Comparison of ENCODE assay signal across 18 mouse cellular contexts in the genomic region with DNA sequence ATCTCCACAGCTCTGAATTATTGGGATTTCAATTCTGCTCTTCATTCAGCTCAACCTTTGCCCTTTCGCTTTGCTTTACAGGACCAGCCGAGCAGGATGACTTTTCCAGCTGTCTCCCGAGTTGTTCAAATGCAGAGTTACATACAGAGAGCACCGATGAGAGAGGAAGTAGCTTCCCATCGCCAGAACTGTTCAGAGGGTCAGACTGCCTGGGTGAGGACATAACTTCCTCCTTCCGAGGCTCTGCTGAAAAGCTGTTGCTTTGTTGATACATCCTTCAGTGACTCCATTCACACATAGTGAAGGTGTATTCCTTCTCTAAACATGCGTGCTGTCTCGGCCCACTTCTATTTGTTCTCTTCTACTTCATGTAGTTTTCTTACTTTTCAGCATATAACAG. TPM values are rescaled to one million over a fixed set of nuclear protein-coding genes. Genes with fewer than 3 reads are reported as not detected.
"Had no signal": no experiment of that assay in that cellular context is flagged by ENCODE, and none has a peak within 500 bp of the region (broad histone marks: within the 10 kb centered on the region; RNA-seq: fewer than 3 reads in every experiment).

No protein-coding gene starts in this region.

- H3K36me3 ChIP-seq: limb, embryonic 12.5 days; liver, embryonic 13.5 days; lung, embryonic 15.5 days; midbrain, embryonic 15.5 days; stomach, embryonic 15.5 days had no signal

- H3K9me3 ChIP-seq: limb, embryonic 12.5 days; liver, embryonic 13.5 days; lung, embryonic 15.5 days; midbrain, embryonic 15.5 days; stomach, embryonic 15.5 days had no signal

- DNase-seq: kidney, adult 11 months; kidney, adult 9 months; kidney, postnatal 36 days; liver; liver, embryonic 13.5 days; liver, postnatal 0 days; lung, postnatal 14 days had no signal

- H3K9ac ChIP-seq: limb, embryonic 12.5 days; liver, embryonic 13.5 days; liver, postnatal 0 days; lung, embryonic 15.5 days; midbrain, embryonic 15.5 days; stomach, embryonic 15.5 days had no signal

- H3K4me3 ChIP-seq: limb, embryonic 12.5 days; liver, embryonic 13.5 days; lung, embryonic 15.5 days; midbrain, embryonic 15.5 days; stomach, embryonic 15.5 days had no signal

- H3K27ac ChIP-seq: kidney, postnatal 0 days; limb, embryonic 12.5 days; liver, embryonic 13.5 days; lung, embryonic 15.5 days; macrophage; midbrain, embryonic 15.5 days; stomach, embryonic 15.5 days had no signal

- H3K4me2 ChIP-seq: limb, embryonic 12.5 days; liver, embryonic 13.5 days; lung, embryonic 15.5 days; midbrain, embryonic 11.5 days; midbrain, embryonic 15.5 days; stomach, embryonic 15.5 days had no signal

- H3K27me3 ChIP-seq: limb, embryonic 12.5 days; liver, embryonic 13.5 days; lung, embryonic 15.5 days; midbrain, embryonic 15.5 days; stomach, embryonic 15.5 days had no signal

- H3K4me1 ChIP-seq: limb, embryonic 12.5 days; liver, embryonic 13.5 days; lung, embryonic 15.5 days; midbrain, embryonic 15.5 days; stomach, embryonic 15.5 days had no signal

- ATAC-seq: liver, postnatal 0 days; midbrain, embryonic 15.5 days had no signal

RNA-seq across cellular contexts. Expression of a gene that starts 19.9 kb away (rescaled TPM):
- total RNA-seq: layer of hippocampus, adult 18-20 months; layer of hippocampus, postnatal 10 days; left cerebral cortex, postnatal 36 days had no signal
- polyA plus RNA-seq: kidney, postnatal 0 days; limb, embryonic 12.5 days; liver, embryonic 13.5 days; liver, postnatal 0 days; lung, embryonic 15.5 days; macrophage; midbrain, embryonic 11.5 days; midbrain, embryonic 15.5 days; neural tube, embryonic 14.5 days; stomach, embryonic 15.5 days had no signal
